Mouse (Mus musculus): Measurements from ENCODE around the gene Rnf26. TPM values are rescaled to one million over a fixed set of nuclear protein-coding genes. Genes with fewer than 3 reads are reported as not detected.
A peak's percentile ranks its signal among the peaks of the same experiment; 100 is the strongest.

The Rnf26 gene
- polyA plus RNA-seq, 1 experiment from 2014 or later = 71.1 TPM

DNA sequence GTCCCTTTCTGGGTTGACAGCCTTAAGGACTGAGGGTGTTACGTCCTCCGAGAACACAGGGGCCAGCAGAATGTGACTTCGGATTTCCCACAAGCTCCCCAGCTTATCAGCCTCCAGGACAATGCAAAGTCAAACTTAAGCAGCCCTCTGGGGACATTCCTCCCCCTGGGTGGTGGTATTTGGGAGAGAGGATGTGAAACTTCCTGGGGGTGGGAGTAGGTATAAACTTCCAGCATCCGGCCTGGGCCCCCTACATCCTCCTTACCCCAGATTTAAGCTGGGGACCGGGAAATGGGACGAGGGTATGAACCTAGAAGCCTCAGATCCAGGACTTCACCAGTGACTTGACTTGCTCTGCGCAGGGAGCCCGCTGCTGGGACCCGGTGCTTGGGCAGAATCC lies 16.3 kb upstream of the Rnf26 start:
- H3K9ac ChIP-seq (ENCODE audit: low read length) = peak overlapping the region; percentile 61
- 8% methylated on average over 9 of the region's 9 CpGs for WGBS
- DNase-seq (ENCODE audit: low spot score) (no peak), ATAC-seq (ENCODE audit: insufficient read depth, low FRiP score, low TSS enrichment) (no peak)
- peaks cover 21% of the 10 kb centered on the region for H3K27me3 ChIP-seq (ENCODE audit: control insufficient read depth, insufficient read depth, low read length)
- peak overlapping the region; percentile 34 for H3K4me3 ChIP-seq (ENCODE audit: low read depth, low read length)
- H3K9me3 ChIP-seq (ENCODE audit: control insufficient read depth, low read length) = no peaks in the 10 kb centered on the region
- no peak overlapping the region for H3K27ac ChIP-seq (ENCODE audit: low read depth, low read length)
- peaks cover 23% of the 10 kb centered on the region for H3K4me1 ChIP-seq (ENCODE audit: control insufficient read depth, insufficient read depth, low read length)
- peak overlapping the region; percentile 70 for H3K4me2 ChIP-seq (ENCODE audit: low read depth)
- H3K36me3 ChIP-seq (ENCODE audit: control insufficient read depth, insufficient read depth, low read length) = no peaks in the 10 kb centered on the region

DNA sequence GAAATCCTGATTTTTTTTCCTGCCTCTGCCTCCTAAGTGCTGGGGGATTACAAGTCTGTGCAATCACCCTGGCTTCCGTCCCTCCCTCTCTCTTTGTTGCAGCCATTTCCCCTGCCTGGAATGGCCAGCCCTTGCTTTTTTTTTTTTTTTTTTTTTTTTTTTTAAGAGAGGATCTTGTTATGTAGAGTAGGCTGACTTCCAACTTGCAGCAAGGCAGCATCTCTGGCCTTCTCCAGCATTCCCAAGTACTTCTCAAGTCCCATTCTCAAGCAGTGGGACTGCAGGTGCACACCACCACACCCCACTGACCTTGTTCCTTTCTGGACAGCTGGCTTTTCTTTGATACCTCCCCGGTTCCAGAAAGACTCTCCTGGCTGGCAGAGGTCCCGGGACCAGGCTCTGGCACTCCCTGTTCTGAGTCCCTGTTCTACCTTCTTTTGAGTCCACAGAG lies 14.1 kb upstream of the Rnf26 start:
- Histone ChIP-seq H3K4me1 (ENCODE audit: control insufficient read depth, insufficient read depth, low read length) (peaks cover 13% of the 10 kb centered on the region), H3K9me3 (ENCODE audit: control insufficient read depth, low read length) (no peaks in the 10 kb centered on the region), H3K4me2 (ENCODE audit: low read depth) (no peak overlapping the region), H3K4me3 (ENCODE audit: low read depth, low read length) (no peak overlapping the region), H3K9ac (ENCODE audit: low read length) (no peak overlapping the region), H3K36me3 (ENCODE audit: control insufficient read depth, insufficient read depth, low read length) (no peaks in the 10 kb centered on the region), H3K27ac (ENCODE audit: low read depth, low read length) (no peak overlapping the region), H3K27me3 (ENCODE audit: control insufficient read depth, insufficient read depth, low read length) (0 out of 2 replicates have a peak, but pooled peaks cover under 1% of the 10 kb centered on the region)
- DNase-seq (ENCODE audit: low spot score) = no peak
- 55% methylated on average over 3 of the region's 3 CpGs for WGBS
- ATAC-seq (ENCODE audit: insufficient read depth, low FRiP score, low TSS enrichment) = no peak

- no peak overlapping the region for H3K27ac ChIP-seq (ENCODE audit: low read depth, low read length)
- H3K4me3 ChIP-seq (ENCODE audit: low read depth, low read length) = no peak overlapping the region
- no peaks in the 10 kb centered on the region for H3K27me3 ChIP-seq (ENCODE audit: control insufficient read depth, insufficient read depth, low read length)
- no peak for DNase-seq (ENCODE audit: low spot score)
- H3K4me1 ChIP-seq (ENCODE audit: control insufficient read depth, insufficient read depth, low read length) = peaks cover 13% of the 10 kb centered on the region
- WGBS = 89% methylated on average over 3 of the region's 3 CpGs
- H3K4me2 ChIP-seq (ENCODE audit: low read depth) = no peak overlapping the region
- H3K9ac ChIP-seq (ENCODE audit: low read length) = no peak overlapping the region
- no peaks in the 10 kb centered on the region for H3K36me3 ChIP-seq (ENCODE audit: control insufficient read depth, insufficient read depth, low read length)
- ATAC-seq (ENCODE audit: insufficient read depth, low FRiP score, low TSS enrichment) = no peak
- no peaks in the 10 kb centered on the region for H3K9me3 ChIP-seq (ENCODE audit: control insufficient read depth, low read length)
These were observed 13.4 kb upstream of the Rnf26 start for GRCm38 (mm10) chr9:44126746-44127145.

DNA sequence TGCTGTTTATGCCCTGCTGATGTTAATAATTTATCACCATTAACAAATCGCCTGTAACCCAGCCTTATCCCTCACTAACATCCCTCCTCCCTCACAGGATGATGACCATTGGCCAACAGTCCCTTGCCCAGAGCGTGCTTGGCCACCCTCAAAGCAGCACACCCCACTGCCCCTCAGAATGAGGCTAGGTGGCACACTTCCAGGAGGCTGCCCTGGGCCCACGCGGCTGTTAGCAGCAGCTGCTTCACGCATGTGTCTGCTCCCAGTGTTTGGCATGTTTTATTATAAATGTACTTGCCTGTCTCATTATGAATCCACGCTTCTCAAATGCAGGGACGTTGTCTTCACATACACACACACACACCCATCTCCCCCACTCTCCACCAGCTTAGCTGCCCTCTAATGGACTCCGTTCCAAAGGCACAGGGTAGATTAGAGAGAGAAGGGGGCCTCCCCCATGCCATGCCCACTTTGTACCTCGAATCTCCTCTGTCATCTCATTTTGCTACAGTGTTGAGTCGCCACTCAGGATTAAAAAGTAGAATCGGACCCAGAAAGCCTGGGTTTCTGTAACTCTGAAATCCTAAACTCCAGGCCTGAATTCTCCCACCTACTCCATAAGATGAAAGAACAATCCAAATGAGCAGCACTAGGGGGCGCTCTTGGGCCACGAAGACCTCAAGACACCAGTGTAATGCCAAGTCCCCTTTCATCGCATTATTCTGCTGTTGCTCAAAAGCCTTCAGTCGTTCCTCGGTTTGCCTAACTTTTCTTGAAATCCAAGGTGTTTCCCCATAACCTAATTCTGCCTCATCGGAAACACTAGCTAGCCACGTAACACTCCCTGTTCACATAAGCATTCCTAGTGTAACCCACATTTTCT lies 12.5 kb upstream of the Rnf26 start:
- no peak overlapping the region for H3K4me2 ChIP-seq (ENCODE audit: low read depth)
- no peaks in the 10 kb centered on the region for H3K36me3 ChIP-seq (ENCODE audit: control insufficient read depth, insufficient read depth, low read length)
- no peak overlapping the region for H3K4me3 ChIP-seq (ENCODE audit: low read depth, low read length)
- no peak overlapping the region for H3K9ac ChIP-seq (ENCODE audit: low read length)
- peak; percentile 87 for DNase-seq (ENCODE audit: low spot score)
- H3K9me3 ChIP-seq (ENCODE audit: control insufficient read depth, low read length) = no peaks in the 10 kb centered on the region
- ATAC-seq (ENCODE audit: insufficient read depth, low FRiP score, low TSS enrichment) = no peak
- peaks cover 12% of the 10 kb centered on the region for H3K4me1 ChIP-seq (ENCODE audit: control insufficient read depth, insufficient read depth, low read length)
- WGBS = 36% methylated on average over 18 of the region's 18 CpGs
- H3K27ac ChIP-seq (ENCODE audit: low read depth, low read length) = no peak overlapping the region
- no peaks in the 10 kb centered on the region for H3K27me3 ChIP-seq (ENCODE audit: control insufficient read depth, insufficient read depth, low read length)

GRCm38 (mm10) chr9:44125026-44125425 lies 11.7 kb upstream of the Rnf26 start:
- 43% methylated on average over 5 of the region's 5 CpGs for WGBS
- no peaks in the 10 kb centered on the region for H3K9me3 ChIP-seq (ENCODE audit: control insufficient read depth, low read length)
- H3K27ac ChIP-seq (ENCODE audit: low read depth, low read length) = no peak overlapping the region
- no peak overlapping the region for H3K4me3 ChIP-seq (ENCODE audit: low read depth, low read length)
- DNase-seq (ENCODE audit: low spot score) (no peak), ATAC-seq (ENCODE audit: insufficient read depth, low FRiP score, low TSS enrichment) (no peak)
- no peaks in the 10 kb centered on the region for H3K36me3 ChIP-seq (ENCODE audit: control insufficient read depth, insufficient read depth, low read length)
- no peaks in the 10 kb centered on the region for H3K27me3 ChIP-seq (ENCODE audit: control insufficient read depth, insufficient read depth, low read length)
- no peak overlapping the region for H3K4me2 ChIP-seq (ENCODE audit: low read depth)
- H3K9ac ChIP-seq (ENCODE audit: low read length) = no peak overlapping the region
- H3K4me1 ChIP-seq (ENCODE audit: control insufficient read depth, insufficient read depth, low read length) = peaks cover 6% of the 10 kb centered on the region

DNA sequence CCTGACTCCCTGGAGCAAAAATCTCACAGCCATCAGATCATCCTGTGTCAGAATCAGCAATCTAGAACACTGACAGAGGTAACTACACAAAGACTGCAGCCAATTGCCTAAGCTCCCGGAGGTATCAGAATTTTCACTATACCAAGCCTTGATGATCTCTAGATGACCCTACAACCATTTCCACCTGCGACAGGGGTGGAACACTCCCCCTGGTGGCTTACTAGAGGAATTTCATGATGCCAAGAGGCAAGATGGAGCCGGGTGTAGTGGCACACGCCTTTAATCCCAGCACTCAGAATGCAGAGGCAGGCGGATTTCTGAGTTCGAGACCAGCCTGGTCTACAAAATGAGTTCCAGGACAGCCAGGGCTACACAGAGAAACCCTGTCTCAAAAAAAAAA lies 11.0 kb upstream of the Rnf26 start:
- no peak overlapping the region for H3K4me3 ChIP-seq (ENCODE audit: low read depth, low read length)
- H3K9me3 ChIP-seq (ENCODE audit: control insufficient read depth, low read length) = no peaks in the 10 kb centered on the region
- DNase-seq (ENCODE audit: low spot score) = no peak
- WGBS = 74% methylated on average over 6 of the region's 6 CpGs
- no peaks in the 10 kb centered on the region for H3K36me3 ChIP-seq (ENCODE audit: control insufficient read depth, insufficient read depth, low read length)
- no peak overlapping the region for H3K4me2 ChIP-seq (ENCODE audit: low read depth)
- H3K27ac ChIP-seq (ENCODE audit: low read depth, low read length) = no peak overlapping the region
- H3K27me3 ChIP-seq (ENCODE audit: control insufficient read depth, insufficient read depth, low read length) = no peaks in the 10 kb centered on the region
- ATAC-seq (ENCODE audit: insufficient read depth, low FRiP score, low TSS enrichment) = no peak
- no peak overlapping the region for H3K9ac ChIP-seq (ENCODE audit: low read length)
- H3K4me1 ChIP-seq (ENCODE audit: control insufficient read depth, insufficient read depth, low read length) = peaks cover 4% of the 10 kb centered on the region; the same call in 1 of the 2 replicates

DNA sequence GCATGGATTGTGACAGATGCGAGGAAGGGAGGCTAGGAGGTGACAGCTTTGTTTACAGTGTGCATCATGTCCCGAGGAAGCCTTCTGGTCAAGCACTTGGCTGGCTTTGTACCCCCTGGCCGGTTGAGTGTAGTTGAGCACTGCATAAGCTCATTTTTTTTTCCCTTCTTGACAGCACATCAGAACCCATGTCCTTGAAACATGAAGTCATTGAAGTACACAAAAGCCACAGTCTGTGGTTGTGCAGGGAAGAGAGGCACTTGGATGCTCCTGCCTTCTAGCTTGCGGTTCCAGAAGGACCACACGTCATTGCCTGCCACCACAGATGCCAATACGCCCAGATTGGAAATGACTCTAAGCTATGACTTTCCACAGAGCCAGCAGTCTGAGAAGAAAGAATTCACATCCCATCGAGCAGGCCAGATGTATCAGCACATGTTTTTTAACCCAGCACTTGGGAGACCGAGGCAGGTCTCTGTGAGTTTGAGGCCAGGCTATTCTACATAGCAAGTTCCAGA lies 6.7 kb upstream of the Rnf26 start:
- Histone ChIP-seq H3K36me3 (ENCODE audit: control insufficient read depth, insufficient read depth, low read length) (no peaks in the 10 kb centered on the region), H3K4me3 (ENCODE audit: low read depth, low read length) (no peak overlapping the region), H3K9ac (ENCODE audit: low read length) (no peak overlapping the region), H3K27me3 (ENCODE audit: control insufficient read depth, insufficient read depth, low read length) (no peaks in the 10 kb centered on the region), H3K27ac (ENCODE audit: low read depth, low read length) (no peak overlapping the region), H3K9me3 (ENCODE audit: control insufficient read depth, low read length) (no peaks in the 10 kb centered on the region), H3K4me1 (ENCODE audit: control insufficient read depth, insufficient read depth, low read length) (no peaks in the 10 kb centered on the region), H3K4me2 (ENCODE audit: low read depth) (no peak overlapping the region)
- 78% methylated on average over 8 of the region's 8 CpGs for WGBS
- DNase-seq (ENCODE audit: low spot score) (no peak), ATAC-seq (ENCODE audit: insufficient read depth, low FRiP score, low TSS enrichment) (no peak)

GRCm38 (mm10) chr9:44119011-44119410 lies 5.7 kb upstream of the Rnf26 start:
- H3K4me1 ChIP-seq (ENCODE audit: control insufficient read depth, insufficient read depth, low read length) = no peaks in the 10 kb centered on the region
- H3K27me3 ChIP-seq (ENCODE audit: control insufficient read depth, insufficient read depth, low read length) = no peaks in the 10 kb centered on the region
- no peak overlapping the region for H3K4me3 ChIP-seq (ENCODE audit: low read depth, low read length)
- ATAC-seq (ENCODE audit: insufficient read depth, low FRiP score, low TSS enrichment) = no peak
- H3K9me3 ChIP-seq (ENCODE audit: control insufficient read depth, low read length) = no peaks in the 10 kb centered on the region
- no peak overlapping the region for H3K4me2 ChIP-seq (ENCODE audit: low read depth)
- WGBS = 52% methylated on average over 5 of the region's 5 CpGs
- H3K27ac ChIP-seq (ENCODE audit: low read depth, low read length) = no peak overlapping the region
- no peaks in the 10 kb centered on the region for H3K36me3 ChIP-seq (ENCODE audit: control insufficient read depth, insufficient read depth, low read length)
- DNase-seq (ENCODE audit: low spot score) = no peak
- H3K9ac ChIP-seq (ENCODE audit: low read length) = no peak overlapping the region

DNA sequence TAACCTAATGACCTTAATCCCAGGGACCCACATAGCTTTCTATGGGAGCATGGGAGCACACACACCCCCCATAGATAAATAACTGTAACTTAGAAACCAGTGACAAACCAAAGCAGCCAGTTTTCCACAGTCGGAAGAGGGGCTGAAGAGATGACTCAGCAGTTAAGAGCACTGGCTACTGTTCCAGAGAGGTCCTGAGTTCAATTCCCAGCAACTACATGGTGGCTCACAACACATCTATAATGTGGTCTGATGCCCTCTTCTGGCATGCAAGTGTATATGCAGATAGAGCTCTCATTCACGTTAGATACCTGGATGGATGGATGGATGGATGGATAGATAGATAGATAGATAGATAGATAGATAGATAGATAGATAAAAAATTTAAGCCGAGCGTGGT lies 2.9 kb upstream of the Rnf26 start:
- DNase-seq (ENCODE audit: low spot score) (no peak), ATAC-seq (ENCODE audit: insufficient read depth, low FRiP score, low TSS enrichment) (no peak)
- H3K27me3 ChIP-seq (ENCODE audit: control insufficient read depth, insufficient read depth, low read length) = no peaks in the 10 kb centered on the region
- WGBS = 93% methylated on average over 4 of the region's 4 CpGs
- H3K4me2 ChIP-seq (ENCODE audit: low read depth) = no peak overlapping the region
- H3K9ac ChIP-seq (ENCODE audit: low read length) = no peak overlapping the region
- H3K36me3 ChIP-seq (ENCODE audit: control insufficient read depth, insufficient read depth, low read length) = no peaks in the 10 kb centered on the region
- no peak overlapping the region for H3K4me3 ChIP-seq (ENCODE audit: low read depth, low read length)
- no peaks in the 10 kb centered on the region for H3K4me1 ChIP-seq (ENCODE audit: control insufficient read depth, insufficient read depth, low read length)
- no peaks in the 10 kb centered on the region for H3K9me3 ChIP-seq (ENCODE audit: control insufficient read depth, low read length)
- H3K27ac ChIP-seq (ENCODE audit: low read depth, low read length) = no peak overlapping the region
